Mouse (Mus musculus): Measurements from ENCODE around the gene Col27a1.

Gene Col27a1

DNA sequence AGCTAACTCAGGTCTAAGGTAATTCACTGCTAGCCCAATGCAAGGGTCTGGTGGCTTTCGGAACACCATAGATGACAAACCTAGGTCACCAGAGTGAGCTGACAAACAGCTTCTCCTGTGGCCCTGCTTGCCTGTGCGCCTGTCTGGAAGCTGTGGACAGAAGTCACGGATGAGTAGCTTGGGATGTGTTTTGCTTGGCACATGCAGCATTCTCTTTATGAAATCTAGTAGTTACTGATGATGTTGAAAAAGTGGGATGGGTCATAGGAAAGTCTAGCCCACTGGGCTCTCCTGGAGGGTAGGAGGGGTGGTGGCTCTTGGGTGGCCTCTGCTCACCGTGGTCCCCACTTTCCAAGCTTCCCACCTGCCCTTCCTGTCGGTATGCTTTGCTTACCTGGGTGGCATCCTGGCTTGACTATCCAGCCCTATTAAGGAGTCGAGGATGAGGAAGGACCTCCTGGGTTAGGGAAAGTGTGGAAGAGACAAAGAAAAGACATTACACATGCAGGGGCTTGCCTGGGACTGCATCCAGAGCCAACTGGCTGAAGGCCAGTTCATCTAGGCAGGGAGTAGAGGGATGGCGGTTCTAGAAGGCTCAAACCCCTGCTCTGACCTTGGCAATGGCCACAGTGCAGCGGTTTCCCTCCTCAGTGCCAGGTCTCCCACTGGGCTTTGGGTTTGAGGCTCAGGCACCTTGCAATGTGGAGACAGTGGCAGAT, 12.5 kb downstream of the Col27a1 start:
- DNase-seq: no peak

DNA sequence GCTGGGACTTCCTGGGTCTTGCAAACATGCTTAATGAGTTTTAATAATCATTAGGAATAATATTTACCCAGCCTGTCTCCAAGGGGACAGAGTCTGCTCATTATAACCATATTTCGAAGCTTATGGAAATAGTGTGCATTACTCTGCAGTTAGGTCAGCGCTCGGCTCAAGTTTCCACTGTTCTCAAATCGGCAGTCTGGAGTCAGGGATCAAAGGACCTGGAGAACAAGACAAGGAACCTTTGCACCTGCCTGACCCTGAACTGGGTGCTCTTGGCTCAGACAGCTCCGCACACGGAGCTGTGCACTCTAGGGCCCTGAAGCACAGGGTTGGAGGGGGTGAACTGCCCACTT, 13.1 kb downstream of the Col27a1 start:
- DNase-seq: peak; percentile 70

DNA sequence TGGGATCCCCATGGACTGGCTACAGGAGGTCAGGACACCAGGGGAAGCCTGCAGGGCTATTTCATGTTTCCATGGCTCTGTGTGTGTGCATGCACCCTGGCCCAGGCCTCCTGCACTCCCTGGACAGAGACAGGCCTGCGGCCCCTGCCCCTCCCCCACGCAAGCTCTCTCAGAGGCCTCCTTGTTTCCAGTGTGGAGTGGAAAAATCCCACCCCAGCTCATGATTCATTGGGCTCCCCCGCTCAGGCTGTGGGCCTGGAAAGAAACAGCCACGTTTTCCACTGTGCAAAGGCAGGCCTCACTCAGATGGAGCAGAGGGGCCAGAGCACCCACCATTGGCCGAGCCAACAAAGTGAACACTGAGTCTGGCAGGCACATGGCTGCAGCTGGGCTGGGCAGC, 15.1 kb downstream of the Col27a1 start:
- DNase-seq: no peak

DNA sequence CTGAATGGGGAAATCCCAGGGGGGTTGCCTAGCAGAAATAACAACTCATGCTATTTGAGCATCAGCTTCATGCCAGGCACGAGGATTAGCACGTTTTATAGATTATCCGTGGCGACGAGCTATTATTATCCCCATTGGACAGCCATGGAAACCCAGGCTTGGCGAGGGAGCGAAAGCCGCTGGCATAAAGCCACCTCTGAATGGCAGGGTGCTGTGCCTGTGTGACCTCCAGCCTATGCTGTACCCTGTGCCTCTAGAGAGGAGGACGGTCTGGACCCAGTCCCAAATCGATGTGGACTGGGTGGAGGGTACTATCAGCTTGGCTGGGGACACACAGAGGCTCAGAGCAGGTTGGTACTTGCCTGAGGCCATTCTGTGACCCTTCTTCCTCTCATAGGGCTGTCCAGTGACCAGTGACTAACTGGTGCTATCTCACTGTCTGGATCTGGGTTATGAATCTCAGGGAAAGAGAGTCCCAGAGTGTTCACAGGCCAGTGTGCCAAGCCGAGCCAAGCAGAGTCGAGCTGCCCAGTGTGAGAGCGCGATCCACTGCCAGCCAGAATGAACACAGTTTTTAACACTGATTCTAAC, 16.3 kb downstream of the Col27a1 start:
- no peak for DNase-seq

DNA sequence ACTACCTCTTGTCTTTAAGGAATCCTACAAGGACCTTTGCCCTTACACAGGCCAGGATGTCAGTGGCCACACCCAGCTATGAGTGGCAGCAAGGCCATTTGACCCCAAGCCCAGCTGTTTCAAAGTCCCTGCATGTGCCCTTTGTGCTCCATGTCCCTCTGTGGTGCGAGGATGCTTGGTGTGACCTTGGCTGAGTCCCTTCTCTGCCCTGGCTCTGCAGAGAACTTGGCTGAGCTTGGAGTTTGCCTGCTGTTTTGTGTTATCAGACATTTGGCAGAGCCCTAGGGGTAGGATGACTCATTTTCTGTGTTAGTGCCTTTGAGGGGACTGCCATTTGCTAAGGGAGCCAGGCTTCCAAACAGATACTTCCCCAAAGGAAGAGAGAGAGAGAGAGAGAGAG, 17.3 kb downstream of the Col27a1 start:
- DNase-seq: peak; percentile 67

DNA sequence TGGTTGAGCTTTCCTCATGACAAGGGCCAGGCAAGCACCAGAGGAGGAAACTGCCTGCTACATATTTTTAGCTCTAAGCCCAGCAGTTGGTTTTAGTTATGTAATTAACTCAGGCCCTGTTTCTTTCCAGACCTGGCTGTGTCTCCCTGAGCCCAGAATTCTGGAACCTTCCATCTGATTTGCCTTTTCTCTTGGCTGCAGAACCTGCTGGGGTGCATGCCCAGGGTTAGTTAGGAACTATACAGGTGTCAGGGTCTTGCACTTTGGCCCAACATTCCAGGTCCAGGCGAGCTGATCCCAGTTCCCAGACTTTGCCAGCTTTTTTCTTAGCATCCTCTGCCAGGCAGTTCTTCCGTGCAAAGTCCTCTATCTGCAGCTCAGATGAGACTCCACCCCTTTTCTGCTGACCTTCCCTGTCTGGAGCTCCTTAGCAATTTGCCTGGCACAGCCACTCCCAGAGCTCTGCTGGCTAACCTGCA, 18.8 kb downstream of the Col27a1 start:
- DNase-seq: peak; percentile 95

DNA sequence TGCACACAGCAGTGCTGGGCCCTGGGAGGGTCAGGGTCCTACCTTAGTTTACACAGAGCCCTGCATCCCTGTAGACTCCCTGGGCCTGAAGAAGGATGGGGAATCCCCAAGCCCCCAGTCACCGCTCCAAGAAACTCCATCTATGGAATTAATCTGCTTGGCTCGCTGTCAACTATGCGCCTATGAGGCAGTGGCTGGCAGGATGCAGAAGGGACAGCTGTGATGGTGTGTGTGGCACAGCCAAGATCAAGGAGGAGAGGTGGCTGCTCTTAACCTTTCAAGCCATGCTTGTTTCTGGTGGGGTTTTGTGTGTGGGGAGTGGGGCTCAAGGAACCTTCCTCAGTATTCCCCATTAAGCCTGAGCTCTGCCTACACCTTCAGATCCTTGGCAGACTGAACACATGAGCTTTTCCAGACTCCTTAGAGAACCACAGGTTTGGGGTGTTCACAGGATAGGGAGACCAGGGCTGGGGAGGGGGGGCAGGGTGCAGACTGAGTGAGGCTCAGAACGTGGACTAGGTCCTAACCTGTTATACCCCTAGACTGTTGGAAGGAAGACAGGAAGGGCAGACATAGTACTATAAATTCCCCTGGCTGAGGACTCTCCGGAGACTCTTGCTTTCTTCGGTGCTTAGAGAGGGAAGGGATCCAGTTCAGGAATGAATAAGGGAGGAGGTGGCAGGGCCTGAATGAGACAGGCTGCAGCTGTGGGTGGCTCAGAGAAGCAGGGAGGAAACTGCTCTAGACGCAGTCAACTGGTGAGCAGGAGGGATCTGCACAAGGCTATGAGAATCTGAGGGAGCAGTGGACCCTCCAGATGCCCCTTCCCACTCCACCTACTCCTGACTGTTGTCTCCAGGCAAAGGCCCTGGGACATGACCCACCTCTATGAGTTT, 20.0 kb downstream of the Col27a1 start:
- DNase-seq: no peak

DNA sequence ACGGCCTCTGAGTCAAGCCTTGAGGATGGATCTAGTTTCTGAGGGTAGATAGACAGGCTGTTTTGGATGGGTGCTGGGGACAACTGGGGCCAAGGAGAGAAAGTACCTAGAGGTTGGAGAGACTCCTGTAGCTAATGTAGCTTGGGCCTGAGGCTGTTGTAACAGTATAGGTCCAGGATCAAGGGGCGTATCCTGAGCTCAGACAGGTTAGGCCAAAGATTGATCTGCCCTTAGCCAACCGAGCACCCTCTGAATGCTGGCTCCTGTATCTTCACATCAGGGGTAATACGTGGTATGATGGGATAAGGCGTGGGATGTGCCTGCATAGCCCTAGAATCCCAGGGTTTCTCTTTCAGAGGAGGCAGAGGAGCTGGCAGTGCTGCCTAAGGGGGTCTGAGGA, 21.0 kb downstream of the Col27a1 start:
- no peak for DNase-seq

DNA sequence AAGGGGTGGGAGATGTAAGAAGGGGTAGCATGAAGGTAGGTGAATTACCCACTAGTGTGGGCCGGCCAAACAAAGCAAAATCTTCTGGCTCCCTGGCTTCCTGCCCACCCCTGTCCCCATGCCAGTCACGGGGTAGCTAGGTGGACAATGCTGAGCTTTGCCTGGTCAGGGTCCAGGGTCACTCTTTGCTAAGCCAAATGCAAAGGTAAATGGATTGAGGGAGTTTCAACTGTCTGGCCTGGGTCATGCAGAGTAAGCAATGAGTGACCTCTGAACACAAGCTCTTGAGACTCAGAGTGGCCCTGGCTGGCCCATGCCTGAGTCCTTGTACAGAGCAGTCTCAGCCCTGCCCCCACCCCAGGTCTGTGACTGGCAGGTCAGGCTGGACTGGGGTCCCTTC, 22.4 kb downstream of the Col27a1 start:
- peak; percentile 93 for DNase-seq

DNA sequence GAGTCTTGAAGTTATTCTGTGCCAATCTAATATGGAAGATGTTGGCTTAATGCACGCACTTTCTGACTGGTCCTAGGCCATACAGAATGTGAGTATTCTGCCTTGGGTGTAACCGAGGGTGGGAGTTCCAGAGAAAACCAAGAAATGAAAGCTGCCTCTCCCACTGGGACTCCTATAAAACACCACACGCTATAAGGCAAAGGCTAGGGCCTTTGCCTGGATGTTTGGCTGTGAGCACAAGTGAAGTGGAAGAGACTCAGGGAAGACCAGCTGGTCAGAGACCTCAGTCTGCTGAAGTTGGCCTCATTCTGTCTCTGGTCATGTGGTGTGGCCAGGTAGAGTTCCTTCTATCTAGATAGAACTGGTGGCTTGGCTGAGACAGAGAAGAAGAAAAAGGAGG, 23.4 kb downstream of the Col27a1 start:
- DNase-seq: no peak

DNA sequence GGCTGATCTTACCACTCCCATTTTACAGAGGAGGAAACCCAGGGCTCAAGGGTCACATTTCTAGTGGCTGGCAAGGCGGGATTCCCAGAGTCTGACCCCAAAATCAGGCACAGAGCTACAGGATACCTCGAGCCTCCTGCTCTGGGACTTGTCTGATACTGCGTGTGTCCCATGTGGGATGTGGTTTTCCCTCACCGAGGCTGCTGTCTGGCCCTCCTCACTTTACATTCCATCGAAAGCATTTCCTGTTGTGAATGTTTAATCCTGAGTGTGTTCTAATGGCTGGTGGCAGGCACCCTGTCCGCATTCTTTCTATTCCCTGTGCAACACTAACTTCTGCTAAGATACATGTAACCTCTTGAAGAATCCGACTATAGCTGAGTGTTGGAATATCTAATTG, 24.3 kb downstream of the Col27a1 start:
- DNase-seq: no peak

DNA sequence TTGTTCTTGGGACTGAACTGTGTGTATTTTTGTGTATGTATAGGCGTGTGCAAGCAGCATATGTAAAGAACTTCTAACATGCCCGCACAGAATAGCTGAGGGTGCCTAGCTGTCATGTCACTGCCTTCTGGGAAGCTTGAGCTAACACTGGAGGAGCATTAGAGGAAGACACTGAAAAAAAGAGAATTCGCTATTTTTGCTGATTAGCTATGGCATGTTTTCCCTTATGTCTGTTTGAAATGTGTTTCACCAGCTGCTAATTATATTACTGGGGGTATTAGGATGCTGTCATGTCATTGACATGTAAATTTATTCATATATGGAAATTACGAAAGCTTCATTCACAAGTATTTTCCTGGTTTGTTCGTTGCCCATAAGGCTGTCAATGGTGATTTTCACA, 24.9 kb downstream of the Col27a1 start:
- no peak for DNase-seq

DNA sequence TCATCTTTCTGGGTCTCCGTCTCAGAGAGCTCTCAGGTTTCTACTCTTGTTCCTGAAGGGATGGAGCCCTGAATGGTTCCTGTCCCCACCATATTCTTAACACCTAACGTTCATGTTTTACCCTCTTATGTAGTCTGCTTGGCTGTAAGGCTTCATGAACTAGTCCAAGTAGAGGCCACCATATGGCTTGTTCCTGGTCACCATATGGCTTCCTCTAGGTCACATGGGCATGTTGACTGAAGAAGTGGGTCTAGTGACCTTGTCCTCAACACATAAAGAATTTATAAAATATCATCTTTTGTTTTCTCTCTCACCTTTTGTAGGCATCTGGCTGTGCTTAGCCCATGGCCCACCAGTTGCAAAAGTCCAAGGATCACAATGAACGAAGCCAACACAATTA, 27.2 kb downstream of the Col27a1 start:
- no peak for DNase-seq

DNA sequence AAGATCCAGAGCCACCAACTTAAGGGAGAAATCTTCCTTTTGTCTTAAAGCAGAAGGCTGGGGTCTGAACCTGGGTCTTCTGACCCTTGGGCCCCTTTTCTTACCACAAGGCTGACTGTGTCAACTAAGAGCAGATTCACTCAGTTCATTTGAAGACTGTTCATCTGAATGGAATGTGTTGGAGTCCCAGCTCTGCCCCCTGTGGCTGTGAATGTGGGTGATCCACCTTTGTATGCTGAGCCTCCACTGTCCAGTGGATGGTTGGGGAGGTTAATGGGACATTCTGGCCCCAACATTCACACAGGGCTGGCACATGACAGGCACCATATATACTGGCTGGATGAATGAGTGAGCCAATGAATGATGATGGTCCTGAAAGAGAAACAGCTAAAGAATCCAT, 34.2 kb downstream of the Col27a1 start:
- DNase-seq: no peak

DNA sequence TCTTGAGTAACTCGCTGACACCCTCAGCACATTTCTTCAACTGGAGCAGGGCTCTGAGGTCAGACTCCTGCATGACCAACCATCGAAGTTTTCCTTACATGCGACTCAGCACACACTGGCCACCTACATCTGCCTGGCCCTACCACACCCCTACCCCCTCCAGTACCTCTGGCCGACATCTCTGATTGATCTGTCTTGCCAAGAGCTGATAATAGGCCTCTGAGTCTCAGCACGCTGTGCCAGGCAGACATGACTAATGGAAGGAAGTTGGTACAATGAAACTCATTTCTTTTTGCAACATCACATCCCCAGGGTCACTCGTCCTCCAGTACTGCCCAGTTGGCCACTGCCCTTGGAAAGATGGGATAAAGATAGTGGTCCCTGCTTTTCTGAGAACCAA, 35.1 kb downstream of the Col27a1 start:
- DNase-seq: no peak

DNA sequence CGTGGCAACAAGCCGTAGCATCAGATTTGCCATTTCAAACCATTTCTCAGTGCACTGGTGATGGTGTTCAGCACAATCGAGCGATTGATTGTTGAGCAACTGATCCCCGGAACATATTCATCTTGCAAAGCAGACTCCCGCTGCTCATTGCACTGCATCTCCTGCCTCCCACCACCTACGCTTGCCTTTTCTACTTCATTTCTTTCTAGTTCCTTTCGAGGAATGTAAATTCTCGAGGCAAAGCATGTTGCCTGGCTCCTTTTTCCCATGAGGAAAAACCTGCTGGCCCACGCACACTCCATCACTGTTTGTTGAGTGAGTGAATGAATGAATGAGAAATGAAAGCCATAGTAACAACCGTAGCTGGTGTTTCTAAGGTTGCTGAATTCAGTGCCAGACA, 38.0 kb downstream of the Col27a1 start:
- no peak for DNase-seq

DNA sequence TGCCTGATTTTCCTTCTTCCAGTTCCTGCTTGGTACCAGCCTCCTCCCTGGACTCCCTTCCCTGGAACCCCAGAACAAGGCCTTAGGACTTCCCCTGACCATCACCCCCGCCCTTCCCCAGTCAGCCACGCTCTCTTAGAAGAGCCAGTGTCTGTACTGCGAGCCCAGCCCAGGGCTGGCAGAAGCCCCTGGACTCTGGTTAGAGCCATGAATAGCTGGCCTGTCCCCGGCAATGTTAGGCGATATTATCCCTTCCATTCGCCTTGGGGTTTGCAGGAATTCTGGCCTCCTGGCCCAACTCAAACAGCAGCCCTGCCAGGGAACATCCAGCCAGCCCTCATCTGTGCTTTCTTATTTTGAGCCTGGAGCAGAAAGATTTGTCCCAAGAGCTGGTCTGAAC, 39.9 kb downstream of the Col27a1 start:
- no peak for DNase-seq

DNA sequence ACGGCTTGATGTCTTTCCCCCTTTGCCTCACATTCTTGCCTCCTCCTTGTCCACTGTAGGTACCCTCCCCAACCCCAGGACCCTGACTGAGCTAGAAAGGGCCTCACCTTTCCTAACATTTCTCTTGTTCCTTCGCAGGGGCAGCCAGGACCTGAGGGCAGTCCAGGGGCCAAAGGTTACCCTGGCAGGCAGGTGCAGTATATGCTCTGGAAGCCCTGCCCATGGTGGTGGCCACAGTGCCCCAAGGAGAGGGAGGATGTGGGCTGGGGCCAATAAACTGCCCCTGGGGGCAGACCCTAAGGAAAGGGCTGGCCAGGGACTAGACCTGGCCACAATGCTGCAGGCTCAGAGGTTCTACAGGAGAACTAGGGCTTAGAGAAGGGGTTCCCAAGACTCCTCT, 40.3 kb downstream of the Col27a1 start:
- peak; percentile 57 for DNase-seq

DNA sequence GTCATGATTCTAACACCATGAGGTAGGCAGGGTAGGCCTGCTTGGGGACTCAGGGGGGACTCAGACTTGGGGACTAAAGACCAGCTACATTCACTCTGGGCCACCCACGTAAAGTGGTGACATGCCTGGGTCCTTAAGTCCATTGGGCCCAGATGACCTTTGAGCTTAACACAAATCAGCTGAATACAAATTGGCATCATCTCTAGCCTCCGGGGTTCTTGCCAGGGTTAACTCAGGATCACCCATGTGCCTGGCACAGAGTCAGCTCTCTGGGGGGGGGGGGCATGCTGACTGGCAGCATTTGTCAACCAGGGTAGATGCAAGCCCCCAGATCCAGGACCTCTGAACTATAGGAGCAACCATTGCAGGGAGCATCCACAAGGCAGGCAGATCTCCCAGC, 42.6 kb downstream of the Col27a1 start:
- peak; percentile 78 for DNase-seq

DNA sequence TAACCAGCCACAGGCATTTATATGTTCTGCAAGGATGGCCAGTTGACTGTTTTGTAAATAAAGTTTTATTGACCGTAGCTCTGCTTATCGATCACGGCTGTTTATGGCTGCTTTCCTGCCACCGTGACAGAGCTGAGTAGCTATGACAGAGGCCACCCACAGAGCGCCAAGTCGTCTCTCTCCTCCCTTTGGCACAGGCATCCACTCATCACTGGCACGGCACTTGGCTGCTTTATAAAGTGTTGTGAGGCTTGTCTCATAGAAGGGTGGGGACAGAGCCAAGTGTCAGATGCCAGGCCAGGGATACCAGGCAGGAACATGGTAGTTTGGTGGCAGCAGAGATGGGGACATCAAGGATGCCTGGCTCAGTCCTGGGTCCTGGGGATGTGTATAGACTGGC, 43.5 kb downstream of the Col27a1 start:
- DNase-seq: no peak

DNA sequence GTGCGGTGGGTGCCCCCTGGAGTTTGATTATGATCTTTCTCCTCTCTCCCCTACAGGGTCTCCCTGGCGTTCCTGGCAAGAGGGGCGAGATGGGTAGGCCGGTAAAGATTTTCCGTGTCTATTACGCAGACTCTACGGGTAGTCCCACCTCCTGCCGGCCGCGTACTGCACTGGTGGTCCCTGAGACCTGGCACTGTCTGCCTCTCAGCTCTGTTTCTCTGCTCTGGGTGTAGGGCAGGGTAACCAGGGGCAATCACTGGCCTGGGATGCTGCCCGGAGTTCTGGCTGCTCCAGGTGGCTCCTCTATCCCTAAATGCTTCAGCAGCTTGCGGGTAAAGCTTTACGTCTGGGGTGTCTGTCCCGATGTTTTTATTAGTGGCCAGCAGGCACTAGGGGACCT, 44.3 kb downstream of the Col27a1 start:
- no peak for DNase-seq

DNA sequence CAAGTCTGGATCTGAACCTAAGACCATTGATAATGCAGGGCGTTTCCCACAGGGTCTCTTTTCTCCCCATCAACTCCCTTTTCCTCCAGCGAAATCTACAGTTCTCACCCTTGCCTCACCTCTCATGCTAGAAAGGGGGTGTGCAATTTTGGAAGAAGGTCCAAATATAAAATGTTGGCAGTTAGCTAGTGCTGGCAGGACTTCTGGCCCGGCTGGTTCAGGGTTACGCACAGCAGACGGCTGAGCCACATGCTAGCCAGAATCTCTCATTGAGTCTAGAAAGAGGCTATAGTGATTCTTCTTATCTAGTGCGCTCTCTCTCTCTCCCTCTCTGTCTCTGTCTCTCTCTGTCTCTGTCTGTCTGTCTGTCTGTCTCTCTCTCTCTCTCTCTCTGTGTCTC, 45.3 kb downstream of the Col27a1 start:
- no peak for DNase-seq

DNA sequence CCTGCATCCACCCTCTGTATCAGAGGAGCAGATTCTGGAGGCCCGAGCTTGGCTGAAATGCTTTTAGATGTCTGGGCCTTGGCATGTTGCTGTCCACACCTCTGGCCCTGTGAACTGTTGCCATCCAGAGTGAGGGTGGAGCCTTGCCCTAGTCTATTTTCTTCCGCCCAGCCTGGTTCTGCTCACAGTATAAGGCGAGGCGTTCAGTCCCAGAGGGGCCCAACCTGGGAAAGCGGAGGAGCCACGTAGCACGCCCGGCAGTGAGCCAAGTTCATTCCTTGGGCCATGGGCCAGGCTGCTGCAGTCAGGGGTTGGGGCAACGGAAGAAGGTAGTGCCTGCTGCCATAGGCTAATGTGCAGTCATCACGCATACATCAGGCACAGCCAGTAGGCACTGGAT, 46.7 kb downstream of the Col27a1 start:
- DNase-seq: no peak

DNA sequence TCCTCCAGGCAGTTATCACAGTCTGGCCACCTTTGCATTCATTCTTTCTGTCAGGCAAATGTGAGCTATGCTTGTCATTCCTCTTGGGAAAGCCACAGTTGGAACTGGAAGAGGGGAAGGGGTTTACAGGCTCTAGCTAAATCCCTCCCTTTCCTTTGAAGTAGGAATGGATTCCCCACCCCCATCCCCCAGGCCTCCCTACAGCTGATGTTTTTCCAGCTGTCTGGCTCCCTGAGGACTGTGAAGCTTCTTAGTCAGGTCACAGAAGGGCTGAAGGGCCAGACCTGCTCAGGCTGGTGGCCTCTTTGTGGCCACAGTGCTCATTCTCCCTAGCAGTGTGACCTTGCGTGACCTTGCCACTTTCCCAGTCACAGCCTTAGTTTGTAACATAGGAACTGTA, 49.1 kb downstream of the Col27a1 start:
- DNase-seq: no peak
